Mouse (Mus musculus): ENCODE results near the gene Cyp3a13. TPM values are rescaled to one million over a fixed set of nuclear protein-coding genes. Genes with fewer than 3 reads are reported as not detected.
"Not testable (repeated sequence)": the region's sequence is repeated elsewhere in the genome, so short reads cannot be mapped to it uniquely, and the experiment has no call there.

The Cyp3a13 gene
- total RNA-seq, 4 experiments from 2014 or later, result 0.19 to 0.34 (median 0.32) TPM

GRCm38 (mm10) chr5:137872381-137872702 is 49.1 kb downstream of the Cyp3a13 start:
- not testable (repeated sequence) for DNase-seq (ENCODE audit: low spot score)

GRCm38 (mm10) chr5:137871644-137872380 is 49.6 kb downstream of the Cyp3a13 start, which contains the start of gene Pilrb2:
Gene Pilrb2 (minus strand): TSS chr5:137871815.
- DNase-seq (ENCODE audit: low spot score), result not testable (repeated sequence)

GRCm38 (mm10) chr5:137868600-137868999 is 52.8 kb downstream of the Cyp3a13 start:
- not testable (repeated sequence) for DNase-seq (ENCODE audit: low spot score)

- not testable (repeated sequence) for DNase-seq (ENCODE audit: low spot score)
Observed at GRCm38 (mm10) chr5:137864008-137864407, 57.4 kb downstream of the Cyp3a13 start.

GRCm38 (mm10) chr5:137857960-137858710 is 63.3 kb downstream of the Cyp3a13 start, which contains the start of gene Pilrb1:
Gene Pilrb1 (minus strand): TSS chr5:137858106.
- not testable (repeated sequence) for DNase-seq (ENCODE audit: low spot score)

- DNase-seq (ENCODE audit: low spot score), result not testable (repeated sequence)
Observed at GRCm38 (mm10) chr5:137856870-137857269, 64.5 kb downstream of the Cyp3a13 start.

GRCm38 (mm10) chr5:137854907-137855306 is 66.5 kb downstream of the Cyp3a13 start:
- not testable (repeated sequence) for DNase-seq (ENCODE audit: low spot score)

GRCm38 (mm10) chr5:137850313-137850712 is 71.1 kb downstream of the Cyp3a13 start:
- not testable (repeated sequence) for DNase-seq (ENCODE audit: low spot score)

Other genes starting within 250 kb of the Cyp3a13 start
- 10 to 100 TPM; 13.1 to 23.0 (median 15.4) TPM for gene Agfg2, start 236.9 kb downstream of the Cyp3a13 start, total RNA-seq (2022)
- under 1 TPM; 0.35 to 0.89 (median 0.81) TPM for gene Nyap1, start 180.0 kb downstream of the Cyp3a13 start, total RNA-seq (2022)
- 100 to 1,000 TPM; 237 to 281 (median 242) TPM for gene Tsc22d4, start 175.9 kb downstream of the Cyp3a13 start, total RNA-seq (2022)
- gene Ppp1r35, start 142.8 kb downstream of the Cyp3a13 start, total RNA-seq (2022), result 10 to 100 TPM in 1 of 4 experiments, 1 to 10 TPM in 3; 7.9 to 12.7 (median 8.6) TPM
- 10 to 100 TPM; 28.9 to 34.2 (median 31.4) TPM for gene Mepce, start 134.0 kb downstream of the Cyp3a13 start, total RNA-seq (2022)
- gene Zcwpw1, start 133.8 kb downstream of the Cyp3a13 start, total RNA-seq (2022), result under 1 TPM; 0.31 to 0.57 (median 0.54) TPM
- gene Pilra, start 85.3 kb downstream of the Cyp3a13 start, total RNA-seq (2022), result 1 to 10 TPM in 3 of 4 experiments, under 1 TPM in 1; 0.87 to 4.1 (median 2.1) TPM
- 1 to 10 TPM in 2 of 4 experiments, under 1 TPM in 2; 0.44 to 2.8 (median 1.1) TPM for gene Pilrb1, start 63.5 kb downstream of the Cyp3a13 start, total RNA-seq (2022)
- 1 to 10 TPM in 1 of 4 experiments, under 1 TPM in 2, not detected in 1; 0.65 to 5.4 (median 0.75) TPM for gene Pilrb2, start 49.8 kb downstream of the Cyp3a13 start, total RNA-seq (2022)
- under 1 TPM; 0.09 to 0.34 (median 0.24) TPM for gene Gjc3, start 41.5 kb upstream of the Cyp3a13 start, total RNA-seq (2022)
- gene Azgp1, start 59.9 kb upstream of the Cyp3a13 start, total RNA-seq (2022), result not detected
- not detected for gene Smok3a, start 99.6 kb upstream of the Cyp3a13 start, total RNA-seq (2022)
- gene Smok3b, start 99.8 kb upstream of the Cyp3a13 start, total RNA-seq (2022), result not detected
- gene Smok3c, start 131.6 kb upstream of the Cyp3a13 start, total RNA-seq (2022), result not detected
- 10 to 100 TPM; 13.7 to 16.2 (median 15.3) TPM for gene Zkscan1, start 163.5 kb upstream of the Cyp3a13 start, total RNA-seq (2022)
- 10 to 100 TPM; 11.2 to 12.9 (median 11.9) TPM for gene Zscan21, start 195.3 kb upstream of the Cyp3a13 start, total RNA-seq (2022)
- 1 to 10 TPM; 6.2 to 8.5 (median 8.3) TPM for gene Zfp113, start 234.1 kb upstream of the Cyp3a13 start, total RNA-seq (2022)
- gene Cops6, start 239.5 kb upstream of the Cyp3a13 start, total RNA-seq (2022), result 100 to 1,000 TPM; 117 to 139 (median 133) TPM

All from heart, adult 8-10 months (tissue).